Mouse (Mus musculus): ENCODE data around the gene Ppp1r9a. TPM values are rescaled to one million over a fixed set of nuclear protein-coding genes. Genes with fewer than 3 reads are reported as not detected.

Gene Ppp1r9a
- total and polyA plus RNA-seq, 2 experiments from 2014 or later: 39.1 to 85.5 TPM

GRCm38 (mm10) chr6:5186229-5186950, 283.7 kb downstream of the Ppp1r9a start:
- Histone ChIP-seq H3K9ac (no peak overlapping the region), H3K4me1 (ENCODE audit: insufficient read depth) (no peaks in the 10 kb centered on the region), H3K27me3 (ENCODE audit: insufficient read depth, low read length) (no peaks in the 10 kb centered on the region), H3K9me3 (ENCODE audit: low read length) (no peaks in the 10 kb centered on the region), H3K4me2 (ENCODE audit: low read depth) (no peak overlapping the region), H3K4me3 (ENCODE audit: low read depth, low read length) (no peak overlapping the region), H3K36me3 (ENCODE audit: insufficient read depth) (no peaks in the 10 kb centered on the region), H3K27ac (ENCODE audit: low read depth, low read length) (no peak overlapping the region)
- 80% methylated on average over 7 of the region's 7 CpGs for WGBS
- ATAC-seq (no peak), DNase-seq (no peak)
- no peak for TF ChIP-seq CTCF (IDR thresholded peaks at IDR 0.05; ENCODE audit: low read depth)

GRCm38 (mm10) chr6:5187586-5187985, 284.9 kb downstream of the Ppp1r9a start:
- 72% methylated on average over 6 of the region's 6 CpGs for WGBS

GRCm38 (mm10) chr6:5188036-5188435, 285.3 kb downstream of the Ppp1r9a start:
- WGBS: 83% methylated on average over 5 of the region's 5 CpGs
- no peak overlapping the region for H3K4me3 ChIP-seq (ENCODE audit: low read depth, low read length)
- no peak overlapping the region for H3K27ac ChIP-seq (ENCODE audit: low read depth, low read length)
- no peaks in the 10 kb centered on the region for H3K9me3 ChIP-seq (ENCODE audit: low read length)
- no peaks in the 10 kb centered on the region for H3K4me1 ChIP-seq (ENCODE audit: insufficient read depth)
- no peak overlapping the region for H3K4me2 ChIP-seq (ENCODE audit: low read depth)
- no peak for TF ChIP-seq CTCF (IDR thresholded peaks at IDR 0.05; ENCODE audit: low read depth)
- no peak for ATAC-seq
- no peak overlapping the region for H3K9ac ChIP-seq
- no peak for DNase-seq
- no peaks in the 10 kb centered on the region for H3K36me3 ChIP-seq (ENCODE audit: insufficient read depth)
- no peaks in the 10 kb centered on the region for H3K27me3 ChIP-seq (ENCODE audit: insufficient read depth, low read length)

More at GRCm38 (mm10) chr6:5187586-5187985, 284.9 kb downstream of the Ppp1r9a start:
- no peaks in the 10 kb centered on the region for H3K27me3 ChIP-seq (ENCODE audit: insufficient read depth, low read length)
- no peak overlapping the region for H3K4me3 ChIP-seq (ENCODE audit: low read depth, low read length)
- H3K4me1 ChIP-seq (ENCODE audit: insufficient read depth): no peaks in the 10 kb centered on the region
- DNase-seq (no peak), ATAC-seq (no peak)
- H3K36me3 ChIP-seq (ENCODE audit: insufficient read depth): no peaks in the 10 kb centered on the region
- no peaks in the 10 kb centered on the region for H3K9me3 ChIP-seq (ENCODE audit: low read length)
- no peak overlapping the region for H3K4me2 ChIP-seq (ENCODE audit: low read depth)
- no peak for TF ChIP-seq CTCF (IDR thresholded peaks at IDR 0.05; ENCODE audit: low read depth)
- no peak overlapping the region for H3K27ac ChIP-seq (ENCODE audit: low read depth, low read length)
- H3K9ac ChIP-seq: no peak overlapping the region

GRCm38 (mm10) chr6:5188938-5189337, 286.2 kb downstream of the Ppp1r9a start:
- no peaks in the 10 kb centered on the region for H3K4me1 ChIP-seq (ENCODE audit: insufficient read depth)
- no peak for TF ChIP-seq CTCF (IDR thresholded peaks at IDR 0.05; ENCODE audit: low read depth)
- DNase-seq (no peak), ATAC-seq (no peak)
- H3K4me2 ChIP-seq (ENCODE audit: low read depth): no peak overlapping the region
- no peak overlapping the region for H3K27ac ChIP-seq (ENCODE audit: low read depth, low read length)
- no peak overlapping the region for H3K9ac ChIP-seq
- H3K4me3 ChIP-seq (ENCODE audit: low read depth, low read length): no peak overlapping the region
- no peaks in the 10 kb centered on the region for H3K27me3 ChIP-seq (ENCODE audit: insufficient read depth, low read length)
- H3K36me3 ChIP-seq (ENCODE audit: insufficient read depth): no peaks in the 10 kb centered on the region
- 79% methylated on average over 6 of the region's 6 CpGs for WGBS
- H3K9me3 ChIP-seq (ENCODE audit: low read length): no peaks in the 10 kb centered on the region

- DNase-seq (no peak), ATAC-seq (no peak)
- H3K36me3 ChIP-seq (ENCODE audit: insufficient read depth): no peaks in the 10 kb centered on the region
- WGBS: 66% methylated on average over 4 of the region's 4 CpGs
- H3K9ac ChIP-seq: no peak overlapping the region
- no peak overlapping the region for H3K27ac ChIP-seq (ENCODE audit: low read depth, low read length)
- no peak overlapping the region for H3K4me3 ChIP-seq (ENCODE audit: low read depth, low read length)
- H3K27me3 ChIP-seq (ENCODE audit: insufficient read depth, low read length): no peaks in the 10 kb centered on the region
- H3K9me3 ChIP-seq (ENCODE audit: low read length): no peaks in the 10 kb centered on the region
- H3K4me1 ChIP-seq (ENCODE audit: insufficient read depth): no peaks in the 10 kb centered on the region
- no peak for TF ChIP-seq CTCF (IDR thresholded peaks at IDR 0.05; ENCODE audit: low read depth)
- no peak overlapping the region for H3K4me2 ChIP-seq (ENCODE audit: low read depth)
Observed at GRCm38 (mm10) chr6:5189507-5189906, 286.8 kb downstream of the Ppp1r9a start.

GRCm38 (mm10) chr6:5190761-5191160, 288.0 kb downstream of the Ppp1r9a start:
- Histone ChIP-seq H3K4me2 (ENCODE audit: low read depth) (no peak overlapping the region), H3K9me3 (ENCODE audit: low read length) (no peaks in the 10 kb centered on the region), H3K27me3 (ENCODE audit: insufficient read depth, low read length) (no peaks in the 10 kb centered on the region), H3K9ac (no peak overlapping the region), H3K27ac (ENCODE audit: low read depth, low read length) (no peak overlapping the region), H3K4me3 (ENCODE audit: low read depth, low read length) (no peak overlapping the region), H3K4me1 (ENCODE audit: insufficient read depth) (no peaks in the 10 kb centered on the region), H3K36me3 (ENCODE audit: insufficient read depth) (no peaks in the 10 kb centered on the region)
- 85% methylated on average over 4 of the region's 4 CpGs for WGBS
- DNase-seq: no peak
- no peak for ATAC-seq
- no peak for TF ChIP-seq CTCF (IDR thresholded peaks at IDR 0.05; ENCODE audit: low read depth)

GRCm38 (mm10) chr6:5193693-5194092, 291.0 kb downstream of the Ppp1r9a start, which contains the start of gene Pon1:
TSS of gene Pon1 (minus strand) at chr6:5193946.
- ATAC-seq: no peak
- no peak within 1 kb of the TSS for H3K4me2 ChIP-seq (ENCODE audit: low read depth)
- WGBS: 44% methylated on average over 5 of the region's 5 CpGs
- H3K9ac ChIP-seq: no peak within 1 kb of the TSS
- H3K36me3 ChIP-seq (ENCODE audit: insufficient read depth): no peaks in the 10 kb centered on the region
- no peaks in the 10 kb centered on the region for H3K4me1 ChIP-seq (ENCODE audit: insufficient read depth)
- H3K9me3 ChIP-seq (ENCODE audit: low read length): no peaks in the 10 kb centered on the region
- H3K4me3 ChIP-seq (ENCODE audit: low read depth, low read length): no peak within 1 kb of the TSS
- no peak for TF ChIP-seq CTCF (IDR thresholded peaks at IDR 0.05; ENCODE audit: low read depth)
- DNase-seq: no peak
- H3K27ac ChIP-seq (ENCODE audit: low read depth, low read length): no peak within 1 kb of the TSS
- no peaks in the 10 kb centered on the region for H3K27me3 ChIP-seq (ENCODE audit: insufficient read depth, low read length)

Measured in forebrain, postnatal 0 days (tissue).